Mouse (Mus musculus) stomach, postnatal 0 days (tissue): ENCODE measurements at regions not wholly inside any gene's neighbourhood (a gene's known extent, or its start where the extent isn't known, plus 50 kb on each side); places are given as distances from the start of the nearest gene placed in this dataset.

Experiments
- ATAC-seq: fragments of 200-750 bp; cut with Nextera tagmentation; 2 replicates; pipeline ENCODE4 v1.8.0; 2017; ENCODE audit not compliant: low FRiP score, low TSS enrichment
- DNase-seq: peaks from one replicate; pipeline ENCODE4 v3.0.0-alpha.2; 2016; ENCODE audit warnings: low spot score
- H3K27ac ChIP-seq: fragments of 300-500 bp; sonication (generic); replicated peaks from 2 replicates; pipeline ENCODE4 v1.5.1; 2014; ENCODE audit warnings: mild to moderate bottlenecking, control low read depth
- H3K27me3 ChIP-seq: fragments of 300-500 bp; sonication (generic); 2 replicates; pipeline ENCODE4 v1.6.1; 2014; ENCODE audit warnings: low read length; ENCODE audit not compliant: control insufficient read depth, insufficient read depth
- H3K36me3 ChIP-seq: fragments of 300-500 bp; sonication (generic); 2 replicates; pipeline ENCODE4 v1.6.1; 2014; ENCODE audit warnings: low read length, mixed read lengths; ENCODE audit not compliant: control insufficient read depth, insufficient read depth
- H3K4me1 ChIP-seq: fragments of 300-500 bp; sonication (generic); replicated peaks from 2 replicates; pipeline ENCODE4 v1.6.1; 2014; ENCODE audit warnings: antibody characterized with exemption; ENCODE audit not compliant: control insufficient read depth, insufficient read depth
- H3K4me2 ChIP-seq: fragments of 300-500 bp; sonication (generic); replicated peaks from 2 replicates; pipeline ENCODE4 v1.6.1; 2014; ENCODE audit warnings: low read depth, mild to moderate bottlenecking, control low read depth, moderate library complexity
- H3K4me3 ChIP-seq: fragments of 300-500 bp; sonication (generic); 2 replicates; pipeline ENCODE4 v1.5.1; 2014; ENCODE audit warnings: low read depth, low read length, control low read depth
- H3K9ac ChIP-seq: fragments of 300-500 bp; sonication (generic); 2 replicates; pipeline ENCODE4 v1.6.1; 2014; ENCODE audit warnings: mild to moderate bottlenecking, low read length, control low read depth, mixed read lengths
- H3K9me3 ChIP-seq: fragments of 300-500 bp; sonication (generic); 2 replicates; pipeline ENCODE4 v1.6.1; 2016; ENCODE audit warnings: low read length; ENCODE audit not compliant: control insufficient read depth
- CTCF ChIP-seq: IDR thresholded peaks from 2 replicates; pipeline ENCODE4 v1.5.1; 2016; ENCODE audit warnings: antibody characterized with exemption, low read depth, mild to moderate bottlenecking, moderate library complexity
- EP300 ChIP-seq: optimal IDR thresholded peaks from 2 replicates; pipeline ENCODE3; 2016; ENCODE audit warnings: antibody characterized with exemption
- WGBS: fragments of 180-500 bp; shearing (Covaris S2); extraction: QIAGEN DNeasy Blood & Tissue Kit; methylation state at CpG from one replicate; pipeline ENCODE4 v1.1.7; 2014; 5-methylcytosine and 5-hydroxymethylcytosine counted together

GRCm38 (mm10) chr3:102310243-102310642, 105.8 kb upstream of the Vangl1 start:
- Histone ChIP-seq H3K9me3 (no peaks in the 10 kb centered on the region), H3K36me3 (no peaks in the 10 kb centered on the region), H3K27ac (no peak overlapping the region; the same call in 1 of the 2 replicates), H3K4me1 (no peaks in the 10 kb centered on the region), H3K9ac (no peak overlapping the region), H3K4me2 (peak overlapping the region; percentile 36), H3K4me3 (no peak overlapping the region), H3K27me3 (no peaks in the 10 kb centered on the region)
- TF ChIP-seq EP300 = no peak
- TF ChIP-seq CTCF = no peak
- DNase-seq = peak; percentile 77
- ATAC-seq = peak; percentile 98
- WGBS = 46% methylated on average over 9 of the region's 9 CpGs

- DNase-seq (peak; percentile 81), ATAC-seq (peak; percentile 86)
- TF ChIP-seq EP300 (no peak), CTCF (peak; percentile 91)
- Histone ChIP-seq H3K4me3 (no peak overlapping the region), H3K9me3 (no peaks in the 10 kb centered on the region), H3K36me3 (no peaks in the 10 kb centered on the region), H3K27me3 (no peaks in the 10 kb centered on the region), H3K27ac (no peak overlapping the region; the same call in 1 of the 2 replicates), H3K4me2 (peak overlapping the region; percentile 36), H3K9ac (no peak overlapping the region), H3K4me1 (no peaks in the 10 kb centered on the region)
- WGBS = 18% methylated on average over 9 of the region's 9 CpGs
Measured at GRCm38 (mm10) chr3:102309756-102310155, 105.3 kb upstream of the Vangl1 start.

- WGBS = 69% methylated on average over 1 of the region's 1 CpGs
- no peak for ATAC-seq
- no peaks in the 10 kb centered on the region for H3K27me3 ChIP-seq
- no peaks in the 10 kb centered on the region for H3K4me1 ChIP-seq
- no peak overlapping the region for H3K9ac ChIP-seq
- no peak overlapping the region for H3K4me3 ChIP-seq
- H3K36me3 ChIP-seq = no peaks in the 10 kb centered on the region
- no peak for DNase-seq
- H3K27ac ChIP-seq = no peak overlapping the region
- TF ChIP-seq EP300 (no peak), CTCF (no peak; the same call in 1 of the 2 replicates)
- no peaks in the 10 kb centered on the region for H3K9me3 ChIP-seq
- no peak overlapping the region for H3K4me2 ChIP-seq
Measured at GRCm38 (mm10) chr3:102307656-102308055, 103.2 kb upstream of the Vangl1 start.

GRCm38 (mm10) chr3:102292385-102292784, 87.9 kb upstream of the Vangl1 start:
- H3K9ac ChIP-seq = no peak overlapping the region
- no peaks in the 10 kb centered on the region for H3K9me3 ChIP-seq
- H3K27ac ChIP-seq = no peak overlapping the region
- no peaks in the 10 kb centered on the region for H3K36me3 ChIP-seq
- WGBS = 76% methylated on average over 3 of the region's 3 CpGs
- H3K4me3 ChIP-seq = no peak overlapping the region
- TF ChIP-seq CTCF (no peak), EP300 (no peak)
- H3K4me1 ChIP-seq = no peaks in the 10 kb centered on the region
- no peaks in the 10 kb centered on the region for H3K27me3 ChIP-seq
- no peak for ATAC-seq
- DNase-seq = no peak
- H3K4me2 ChIP-seq = no peak overlapping the region

GRCm38 (mm10) chr3:102281983-102282382, 77.5 kb upstream of the Vangl1 start:
- ATAC-seq (peak; percentile 72), DNase-seq (peak; percentile 43)
- H3K9me3 ChIP-seq = no peaks in the 10 kb centered on the region
- H3K27ac ChIP-seq = no peak overlapping the region
- H3K4me2 ChIP-seq = no peak overlapping the region
- H3K9ac ChIP-seq = no peak overlapping the region
- H3K4me1 ChIP-seq = no peaks in the 10 kb centered on the region
- no peak overlapping the region for H3K4me3 ChIP-seq
- WGBS = 69% methylated on average over 4 of the region's 4 CpGs
- H3K36me3 ChIP-seq = no peaks in the 10 kb centered on the region
- TF ChIP-seq CTCF = no peak
- no peak for TF ChIP-seq EP300
- no peaks in the 10 kb centered on the region for H3K27me3 ChIP-seq

- H3K4me3 ChIP-seq = no peak overlapping the region
- no peak overlapping the region for H3K9ac ChIP-seq
- no peak overlapping the region for H3K27ac ChIP-seq
- H3K9me3 ChIP-seq = no peaks in the 10 kb centered on the region
- TF ChIP-seq CTCF = no peak
- TF ChIP-seq EP300 = no peak
- 85% methylated on average over 2 of the region's 2 CpGs for WGBS
- DNase-seq (no peak), ATAC-seq (no peak)
- H3K4me2 ChIP-seq = no peak overlapping the region
- no peaks in the 10 kb centered on the region for H3K36me3 ChIP-seq
- no peaks in the 10 kb centered on the region for H3K4me1 ChIP-seq
- H3K27me3 ChIP-seq = no peaks in the 10 kb centered on the region
Measured at GRCm38 (mm10) chr3:102276758-102277157, 72.3 kb upstream of the Vangl1 start.
